Mouse (Mus musculus) yolk sac, embryonic 10.5 days (tissue): ENCODE measurements around the gene Zfhx3.

Experiments
- DNase-seq: peaks from one replicate; pipeline ENCODE4 v3.0.0-alpha.2; 2017; ENCODE audit warnings: low spot score

Zfhx3 gene

GRCm38 (mm10) chr8:108019651-108020050 is 77.2 kb downstream of the Zfhx3 start:
- no peak for DNase-seq

- no peak for DNase-seq
Observed at GRCm38 (mm10) chr8:108022404-108022803, 80.0 kb downstream of the Zfhx3 start.

GRCm38 (mm10) chr8:108024331-108024730 is 81.9 kb downstream of the Zfhx3 start:
- DNase-seq, result peak; percentile 58

GRCm38 (mm10) chr8:108025249-108025648 is 82.8 kb downstream of the Zfhx3 start:
- no peak for DNase-seq

GRCm38 (mm10) chr8:108026557-108027440 is 84.4 kb downstream of the Zfhx3 start:
- no peak for DNase-seq

- peak; percentile 40 for DNase-seq
Observed at GRCm38 (mm10) chr8:108027561-108028025, 85.1 kb downstream of the Zfhx3 start.

GRCm38 (mm10) chr8:108028440-108028839 is 86.0 kb downstream of the Zfhx3 start:
- peak; percentile 7 for DNase-seq

GRCm38 (mm10) chr8:108031159-108031558 is 88.7 kb downstream of the Zfhx3 start:
- no peak for DNase-seq

- DNase-seq, result no peak
Observed at GRCm38 (mm10) chr8:108034070-108034469, 91.6 kb downstream of the Zfhx3 start.

- no peak for DNase-seq
Observed at GRCm38 (mm10) chr8:108034726-108035125, 92.3 kb downstream of the Zfhx3 start.

- DNase-seq, result no peak
Observed at GRCm38 (mm10) chr8:108043618-108044017, 101.2 kb downstream of the Zfhx3 start.

- DNase-seq, result no peak
Observed at GRCm38 (mm10) chr8:108044185-108044584, 101.7 kb downstream of the Zfhx3 start.

GRCm38 (mm10) chr8:108056241-108056640 is 113.8 kb downstream of the Zfhx3 start:
- no peak for DNase-seq

- DNase-seq, result no peak
Observed at GRCm38 (mm10) chr8:108061972-108062371, 119.5 kb downstream of the Zfhx3 start.

GRCm38 (mm10) chr8:108067111-108067510 is 124.7 kb downstream of the Zfhx3 start:
- no peak for DNase-seq

GRCm38 (mm10) chr8:108068195-108068594 is 125.8 kb downstream of the Zfhx3 start:
- DNase-seq, result peak; percentile 4

- no peak for DNase-seq
Observed at GRCm38 (mm10) chr8:108070438-108070837, 128.0 kb downstream of the Zfhx3 start.

- DNase-seq, result no peak
Observed at GRCm38 (mm10) chr8:108072126-108072746, 129.8 kb downstream of the Zfhx3 start.

- no peak for DNase-seq
Observed at GRCm38 (mm10) chr8:108072853-108073252, 130.4 kb downstream of the Zfhx3 start.

GRCm38 (mm10) chr8:108075176-108075575 is 132.7 kb downstream of the Zfhx3 start:
- no peak for DNase-seq

GRCm38 (mm10) chr8:108078726-108079125 is 136.3 kb downstream of the Zfhx3 start:
- no peak for DNase-seq

GRCm38 (mm10) chr8:108086913-108087312 is 144.5 kb downstream of the Zfhx3 start:
- no peak for DNase-seq

- DNase-seq, result no peak
Observed at GRCm38 (mm10) chr8:108089632-108090031, 147.2 kb downstream of the Zfhx3 start.
